8 mouse cellular contexts compared by ENCODE assay signal in genomic region chr2:169635428-169635827, GRCm38 (mm10). TPM values are rescaled to one million over a fixed set of nuclear protein-coding genes. Genes with fewer than 3 reads are reported as not detected.
DNase-seq lines count a peak whose midpoint lies in the region; ATAC-seq lines count a peak whose summit lies in the region.

No protein-coding gene starts in this region.

- H3K36me3 ChIP-seq in limb, embryonic 12.5 days: no peaks in the 10 kb centered on the region

- H3K4me2 ChIP-seq in limb, embryonic 12.5 days: peak overlapping the region; percentile 92

- 0 out of 2 replicates have a peak, but pooled peaks cover 4% of the 10 kb centered on the region for H3K27me3 ChIP-seq in limb, embryonic 12.5 days

- peak overlapping the region; percentile 70 for H3K4me3 ChIP-seq in limb, embryonic 12.5 days (replicated peaks)

- 17% methylated on average over 7 of the region's 7 CpGs for WGBS in limb, embryonic 12.5 days

- ATAC-seq in limb, embryonic 12.5 days (ENCODE audit: insufficient number of reproducible peaks, insufficient read depth, low FRiP score, low TSS enrichment, low read depth): no peak

- no peak overlapping the region for H3K27ac ChIP-seq in limb, embryonic 12.5 days

- peak overlapping the region; percentile 86 for H3K9ac ChIP-seq in limb, embryonic 12.5 days (replicated peaks)

- H3K4me1 ChIP-seq in limb, embryonic 12.5 days (replicated peaks): peaks cover 49% of the 10 kb centered on the region

- H3K9me3 ChIP-seq in limb, embryonic 12.5 days: no peaks in the 10 kb centered on the region

- peak; percentile 29 for DNase-seq in adrenal gland, postnatal 10 days
- DNase-seq in adrenal gland, postnatal 4 days (ENCODE audit: low spot score in 2 of 2): no peak
- DNase-seq in ovary, adult 18-20 months (ENCODE audit: low spot score): peak; percentile 64
- DNase-seq in ovary, postnatal 10 days (ENCODE audit: low spot score): no peak
- peak; percentile 63 for DNase-seq in testis, postnatal 10 days (ENCODE audit: low spot score)
- no peak for DNase-seq in layer of hippocampus, adult 9-10 months (ENCODE audit: low spot score)
- no peak for DNase-seq in layer of hippocampus, adult 11-12 months (ENCODE audit: low spot score)

RNA-seq across cellular contexts. Expression of gene Tshz2, which starts 2.6 kb away (rescaled TPM):
- total RNA-seq in adrenal gland, postnatal 10 days (2021): 10 to 100 TPM; 44.7 to 45.4 TPM
- total RNA-seq in adrenal gland, postnatal 4 days (2021): 10 to 100 TPM; 68.4 to 69.6 TPM
- polyA plus RNA-seq in limb, embryonic 12.5 days (2016; fragmentation: Nextera tagmentation; extraction: Ambion mirVana): 10.9 and 12.0 TPM in 2 replicates

RNA-seq across cellular contexts. Expression of gene Gm11011, which starts 47.9 kb away (rescaled TPM):
- total RNA-seq in adrenal gland, postnatal 10 days (2021): not detected
- not detected for total RNA-seq in adrenal gland, postnatal 4 days (2021)
- polyA plus RNA-seq in limb, embryonic 12.5 days (2016; fragmentation: Nextera tagmentation; extraction: Ambion mirVana): not detected in 2 replicates

Comparison
In these comparisons a context has a peak if more than half of its experiments do, and no peak if none do; other contexts are left out.
1. DNase-seq: peak in adrenal gland, postnatal 10 days (single experiment), ovary, adult 18-20 months (single experiment) and testis, postnatal 10 days (single experiment); none in adrenal gland, postnatal 4 days (0 of 2), ovary, postnatal 10 days (single experiment), layer of hippocampus, adult 9-10 months (single experiment) and layer of hippocampus, adult 11-12 months (single experiment).